Mouse (Mus musculus) ES-Bruce4 (cell line): ENCODE measurements at regions not wholly inside any gene's neighbourhood (a gene's known extent, or its start where the extent isn't known, plus 50 kb on each side); places are given as distances from the start of the nearest gene placed in this dataset.

Source experiments
- H3K27ac ChIP-seq: 2 replicates; pipeline ENCODE4 v1.5.1; 2012; ENCODE audit warnings: low read length, inconsistent platforms; ENCODE audit not compliant: insufficient read depth
- H3K27me3 ChIP-seq: 2 replicates; pipeline ENCODE4 v1.6.1; 2012; ENCODE audit warnings: mild to moderate bottlenecking, low read length, inconsistent platforms; ENCODE audit not compliant: control insufficient read depth, poor library complexity, insufficient read depth, severe bottlenecking
- H3K36me3 ChIP-seq: 2 replicates; pipeline ENCODE4 v1.6.1; 2012; ENCODE audit warnings: inconsistent platforms, mild to moderate bottlenecking, low read length, moderate library complexity; ENCODE audit not compliant: control insufficient read depth, poor library complexity, insufficient read depth, severe bottlenecking
- H3K4me1 ChIP-seq: one replicate; pipeline ENCODE4 v1.8.1; 2011; ENCODE audit warnings: low read length; ENCODE audit not compliant: control insufficient read depth, insufficient read depth
- H3K4me3 ChIP-seq: 2 replicates; pipeline ENCODE4 v1.5.1; 2011; ENCODE audit warnings: low read depth, mild to moderate bottlenecking, low read length
- H3K9ac ChIP-seq: 2 replicates; pipeline ENCODE4 v1.6.1; 2012; ENCODE audit warnings: low read depth, mild to moderate bottlenecking, inconsistent platforms; ENCODE audit not compliant: poor library complexity, severe bottlenecking
- H3K9me3 ChIP-seq: replicated peaks from 2 replicates; pipeline ENCODE4 v1.6.1; 2012; ENCODE audit warnings: mild to moderate bottlenecking, low read length, inconsistent platforms; ENCODE audit not compliant: control insufficient read depth, poor library complexity, insufficient read depth, severe bottlenecking
- CTCF ChIP-seq: IDR thresholded peaks from one replicate; pipeline ENCODE4 v1.8.1; 2011; ENCODE audit warnings: low read depth, low read length
- EP300 ChIP-seq: IDR thresholded peaks from 2 replicates; pipeline ENCODE4 v1.6.1; 2011; ENCODE audit warnings: low read depth, low read length; ENCODE audit not compliant: insufficient read depth
- POLR2A ChIP-seq: IDR thresholded peaks from one replicate; pipeline ENCODE4 v1.8.1; 2011; ENCODE audit warnings: low read length; ENCODE audit not compliant: insufficient read depth

DNA sequence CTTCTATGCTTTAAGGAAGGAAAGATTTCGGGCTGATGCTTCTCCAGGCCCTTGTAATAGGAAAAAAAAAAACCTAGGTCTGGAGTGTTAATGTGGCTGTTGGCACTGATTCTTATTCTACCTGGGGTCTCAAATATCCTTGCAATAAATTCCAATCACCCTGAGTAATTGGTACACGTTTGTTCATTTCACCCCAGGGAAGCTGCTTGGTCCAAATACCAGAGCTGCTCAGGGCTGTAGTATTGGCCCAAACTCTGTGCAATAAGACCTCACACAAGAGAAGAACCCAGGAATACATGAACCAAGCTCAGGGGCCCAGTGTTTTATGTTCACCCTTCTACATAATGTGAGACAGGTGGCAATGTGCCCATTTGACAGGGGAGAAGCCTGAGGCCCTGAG lies 366.8 kb downstream of the Tox3 start:
- Histone ChIP-seq H3K4me3 (no peak overlapping the region), H3K9ac (no peak overlapping the region), H3K36me3 (no peaks in the 10 kb centered on the region), H3K4me1 (no peaks in the 10 kb centered on the region), H3K27ac (no peak overlapping the region), H3K9me3 (no peaks in the 10 kb centered on the region; the same call in 1 of the 2 replicates), H3K27me3 (no peaks in the 10 kb centered on the region)
- TF ChIP-seq CTCF (no peak), EP300 (no peak), POLR2A (no peak)

DNA sequence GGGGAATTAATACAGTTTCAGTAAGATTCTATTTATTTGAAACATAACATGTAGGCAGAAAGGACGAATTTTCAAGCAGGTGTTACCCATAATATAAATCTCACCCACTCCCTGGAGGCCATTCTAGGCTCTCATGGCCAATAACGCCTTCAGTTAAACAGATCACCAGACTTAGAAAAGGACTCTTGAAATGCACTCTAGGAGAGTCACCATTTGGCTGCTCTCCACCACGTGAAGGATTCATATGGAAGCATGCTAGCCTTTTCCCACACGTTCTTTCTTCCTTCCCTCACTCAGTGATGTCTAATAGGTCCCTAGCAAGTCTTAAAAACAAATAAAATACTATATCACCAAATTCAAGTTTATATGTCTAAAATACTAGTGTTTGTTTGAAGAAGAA lies 367.7 kb downstream of the Tox3 start:
- no peaks in the 10 kb centered on the region for H3K27me3 ChIP-seq
- TF ChIP-seq EP300 (no peak), CTCF (no peak), POLR2A (no peak)

DNA sequence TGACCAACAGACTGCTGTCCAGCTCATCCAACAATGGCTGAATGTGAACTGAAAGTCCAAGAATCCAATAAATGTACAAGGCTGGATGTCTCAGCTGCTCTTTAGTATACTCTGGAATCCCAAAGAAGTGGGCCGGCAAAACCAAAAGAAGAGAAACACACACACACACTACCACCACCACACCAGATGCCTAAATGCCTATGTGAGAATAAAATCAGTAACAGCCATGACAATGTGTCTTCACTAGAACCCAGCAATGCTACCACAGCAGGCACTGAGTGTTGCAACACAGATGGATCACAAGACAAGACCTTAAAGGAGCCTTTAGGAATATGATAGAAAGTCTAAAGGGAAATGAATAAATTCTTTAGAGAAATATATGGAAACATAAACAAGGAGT lies 385.3 kb downstream of the Tox3 start:
- Histone ChIP-seq H3K9ac (no peak overlapping the region), H3K4me1 (no peaks in the 10 kb centered on the region), H3K9me3 (no peaks in the 10 kb centered on the region), H3K4me3 (no peak overlapping the region), H3K27me3 (no peaks in the 10 kb centered on the region), H3K27ac (no peak overlapping the region), H3K36me3 (no peaks in the 10 kb centered on the region)
- TF ChIP-seq CTCF (no peak), EP300 (no peak), POLR2A (no peak)

More for the DNA sequence above, 367.7 kb downstream of the Tox3 start:
- H3K4me3 ChIP-seq = no peak overlapping the region
- no peaks in the 10 kb centered on the region for H3K4me1 ChIP-seq
- no peaks in the 10 kb centered on the region; the same call in 1 of the 2 replicates for H3K9me3 ChIP-seq
- no peaks in the 10 kb centered on the region for H3K36me3 ChIP-seq
- no peak overlapping the region for H3K27ac ChIP-seq
- H3K9ac ChIP-seq = no peak overlapping the region

DNA sequence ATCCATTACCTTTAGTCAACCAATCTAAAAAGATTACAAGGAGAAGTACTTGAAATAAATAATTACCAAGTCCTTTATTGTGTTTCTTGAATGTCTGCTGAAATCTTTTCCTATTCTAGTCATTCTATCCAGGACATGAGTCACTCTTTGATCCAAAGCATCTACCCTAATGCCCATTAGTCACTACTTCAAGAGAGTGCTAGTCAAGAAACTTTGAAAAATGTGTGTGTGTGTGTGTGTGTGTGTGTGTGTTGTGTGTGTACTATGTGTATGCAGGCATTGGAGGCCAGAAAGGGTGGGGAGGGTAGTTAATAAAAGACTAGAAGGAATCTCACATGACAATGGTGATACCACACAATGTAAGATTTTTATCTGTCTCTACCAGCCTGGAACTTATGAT lies 390.7 kb downstream of the Tox3 start:
- H3K4me1 ChIP-seq = no peaks in the 10 kb centered on the region
- no peaks in the 10 kb centered on the region for H3K27me3 ChIP-seq
- H3K4me3 ChIP-seq = no peak overlapping the region
- no peaks in the 10 kb centered on the region for H3K9me3 ChIP-seq
- no peak overlapping the region for H3K27ac ChIP-seq
- TF ChIP-seq POLR2A (no peak), EP300 (no peak), CTCF (no peak)
- no peaks in the 10 kb centered on the region for H3K36me3 ChIP-seq
- H3K9ac ChIP-seq = no peak overlapping the region

DNA sequence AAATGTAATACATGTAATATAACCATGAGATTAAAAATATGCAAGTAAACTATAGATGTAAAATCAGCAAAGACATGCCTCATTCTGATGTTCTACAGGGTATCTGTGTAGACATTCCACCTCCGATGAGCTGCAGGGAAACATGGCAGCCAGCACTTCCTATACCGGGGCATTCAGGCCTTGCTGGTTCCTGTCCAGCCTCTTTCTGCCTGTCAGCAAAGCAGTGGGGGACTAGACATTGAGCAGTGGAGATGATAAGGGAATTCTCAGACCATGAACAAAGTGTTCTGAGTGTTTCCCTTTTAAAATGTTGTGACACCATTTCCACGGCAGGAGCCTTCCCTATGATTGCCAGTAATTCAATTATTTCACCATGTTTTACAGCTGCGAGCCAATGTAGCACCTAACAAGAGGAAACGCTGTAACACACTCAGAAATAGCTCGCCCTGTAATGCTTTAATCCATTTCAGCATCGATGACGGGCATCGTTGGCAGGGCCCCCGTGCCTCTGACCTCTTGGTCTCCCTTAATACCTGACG lies 391.6 kb downstream of the Tox3 start:
- no peaks in the 10 kb centered on the region for H3K27me3 ChIP-seq
- H3K36me3 ChIP-seq = no peaks in the 10 kb centered on the region
- H3K27ac ChIP-seq = no peak overlapping the region
- no peak overlapping the region for H3K9ac ChIP-seq
- H3K4me1 ChIP-seq = no peaks in the 10 kb centered on the region
- TF ChIP-seq CTCF (no peak), EP300 (no peak)
- no peak overlapping the region for H3K4me3 ChIP-seq
- no peaks in the 10 kb centered on the region for H3K9me3 ChIP-seq

DNA sequence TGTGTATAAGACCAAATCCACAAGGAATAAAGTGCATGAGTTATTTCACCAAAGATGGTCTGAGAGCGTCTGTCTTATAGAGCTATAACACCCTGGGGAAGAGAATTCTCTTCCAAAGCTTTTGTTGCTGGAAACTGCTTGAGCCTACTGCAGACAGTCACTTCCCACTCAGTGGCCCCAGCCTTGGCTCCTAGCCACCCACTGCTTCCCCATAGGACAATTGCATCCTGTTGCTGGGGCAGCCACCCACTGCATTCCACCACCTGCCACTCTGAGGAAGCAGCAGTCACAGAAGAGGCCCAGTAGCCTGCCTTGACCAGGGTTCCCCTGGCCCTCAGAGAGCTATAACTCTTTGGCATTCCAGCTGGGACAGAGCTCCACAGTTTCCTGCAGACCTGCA lies 409.3 kb downstream of the Tox3 start:
- Histone ChIP-seq H3K4me3 (no peak overlapping the region), H3K4me1 (no peaks in the 10 kb centered on the region), H3K36me3 (no peaks in the 10 kb centered on the region), H3K9ac (no peak overlapping the region), H3K27ac (no peak overlapping the region), H3K9me3 (no peaks in the 10 kb centered on the region; the same call in 1 of the 2 replicates), H3K27me3 (no peaks in the 10 kb centered on the region; the same call in 1 of the 2 replicates)
- TF ChIP-seq POLR2A (no peak), CTCF (no peak), EP300 (no peak)

DNA sequence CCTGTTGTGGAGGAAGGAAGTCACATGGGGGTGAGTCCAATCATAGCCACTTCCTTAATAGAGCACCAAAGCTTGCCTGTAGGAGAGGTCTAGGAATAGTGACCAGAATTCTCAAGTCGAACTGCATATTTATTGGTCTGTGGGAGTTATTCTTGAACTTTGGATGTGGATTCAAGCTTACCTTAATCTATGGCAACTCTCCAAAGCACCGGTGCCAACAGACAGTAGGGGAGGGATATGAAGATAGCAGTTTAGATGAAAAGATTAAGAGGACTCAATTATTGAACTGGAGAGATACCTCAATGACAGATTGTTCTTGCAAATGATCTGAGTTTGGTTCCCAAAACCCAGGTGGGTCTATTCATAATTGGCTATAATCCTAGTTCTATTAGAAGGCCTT lies 413.6 kb downstream of the Tox3 start:
- H3K27ac ChIP-seq = no peak overlapping the region
- no peaks in the 10 kb centered on the region for H3K36me3 ChIP-seq
- H3K27me3 ChIP-seq = no peaks in the 10 kb centered on the region
- no peaks in the 10 kb centered on the region; the same call in 1 of the 2 replicates for H3K9me3 ChIP-seq
- no peak for TF ChIP-seq POLR2A
- TF ChIP-seq CTCF = no peak
- TF ChIP-seq EP300 = no peak
- H3K9ac ChIP-seq = no peak overlapping the region
- H3K4me3 ChIP-seq = no peak overlapping the region
- H3K4me1 ChIP-seq = no peaks in the 10 kb centered on the region
